ENCODE assay signal across 9 mouse cellular contexts in genomic region chr7:44744270-44744669, GRCm38 (mm10). TPM values are rescaled to one million over a fixed set of nuclear protein-coding genes. Genes with fewer than 3 reads are reported as not detected.
DNase-seq lines count a peak whose midpoint lies in the region; ATAC-seq lines count a peak whose summit lies in the region.
"Had no signal": no experiment of that assay in that cellular context is flagged by ENCODE, and none has a peak within 500 bp of the region (broad histone marks: within the 10 kb centered on the region; RNA-seq: fewer than 3 reads in every experiment).

No protein-coding gene starts in this region.

- no peak for DNase-seq in kidney, adult 9 months
- no peak for DNase-seq in right cerebral cortex, postnatal 10 days (ENCODE audit: low spot score in 2 of 2)
- no peak for DNase-seq in thymus, postnatal 10 days (ENCODE audit: low spot score in 2 of 2)
- no peak for DNase-seq in urinary bladder, postnatal 14 days (ENCODE audit: low spot score)

- no peak overlapping the region for H3K9ac ChIP-seq in kidney, embryonic 15.5 days
- no peak overlapping the region for H3K9ac ChIP-seq in embryonic facial prominence, embryonic 15.5 days
- H3K9ac ChIP-seq in intestine, embryonic 16.5 days (ENCODE audit: low read depth, low read length) = no peak overlapping the region
- no peak overlapping the region; the same call in 1 of the 2 replicates for H3K9ac ChIP-seq in neural tube, embryonic 12.5 days

- H3K4me2 ChIP-seq in kidney, embryonic 15.5 days = peak overlapping the region; percentile 86
- H3K4me2 ChIP-seq in embryonic facial prominence, embryonic 15.5 days (replicated peaks) = peak overlapping the region; percentile 85; the same call in 1 of the 2 replicates
- 0 out of 2 replicates have a peak overlapping the region, but pooled peaks have one; percentile 87 for H3K4me2 ChIP-seq in intestine, embryonic 16.5 days (ENCODE audit: low read depth, low read length)
- H3K4me2 ChIP-seq in neural tube, embryonic 12.5 days (replicated peaks) = peak overlapping the region; percentile 71

- no peaks in the 10 kb centered on the region for H3K27me3 ChIP-seq in kidney, embryonic 15.5 days
- no peaks in the 10 kb centered on the region for H3K27me3 ChIP-seq in embryonic facial prominence, embryonic 15.5 days
- H3K27me3 ChIP-seq in intestine, embryonic 16.5 days (replicated peaks; ENCODE audit: control insufficient read depth, insufficient read depth, low read length) = no peaks in the 10 kb centered on the region
- H3K27me3 ChIP-seq in neural tube, embryonic 12.5 days (replicated peaks) = no peaks in the 10 kb centered on the region

- 0 out of 2 replicates have a peak, but pooled peaks cover 5% of the 10 kb centered on the region for H3K36me3 ChIP-seq in kidney, embryonic 15.5 days
- H3K36me3 ChIP-seq in embryonic facial prominence, embryonic 15.5 days = no peaks in the 10 kb centered on the region
- H3K36me3 ChIP-seq in intestine, embryonic 16.5 days (ENCODE audit: control insufficient read depth, insufficient read depth, low read length) = no peaks in the 10 kb centered on the region
- H3K36me3 ChIP-seq in neural tube, embryonic 12.5 days = no peaks in the 10 kb centered on the region

- ATAC-seq in kidney, embryonic 15.5 days (replicated peaks; ENCODE audit: low FRiP score) = no peak
- no peak for ATAC-seq in embryonic facial prominence, embryonic 15.5 days (ENCODE audit: insufficient number of reproducible peaks, low FRiP score, low TSS enrichment, low read depth)
- ATAC-seq in intestine, embryonic 16.5 days = no peak
- ATAC-seq in neural tube, embryonic 12.5 days (ENCODE audit: low FRiP score, low read depth) = no peak

- H3K27ac ChIP-seq in kidney, embryonic 15.5 days = no peak overlapping the region
- no peak overlapping the region for H3K27ac ChIP-seq in embryonic facial prominence, embryonic 15.5 days (replicated peaks)
- H3K27ac ChIP-seq in intestine, embryonic 16.5 days (ENCODE audit: low read length) = no peak overlapping the region
- H3K27ac ChIP-seq in neural tube, embryonic 12.5 days = no peak overlapping the region
- H3K27ac ChIP-seq: macrophage had no signal

- H3K4me1 ChIP-seq in kidney, embryonic 15.5 days = peaks cover 22% of the 10 kb centered on the region
- peaks cover 20% of the 10 kb centered on the region for H3K4me1 ChIP-seq in embryonic facial prominence, embryonic 15.5 days
- H3K4me1 ChIP-seq in intestine, embryonic 16.5 days (ENCODE audit: control insufficient read depth, insufficient read depth, low read length) = peaks cover 21% of the 10 kb centered on the region
- peaks cover 21% of the 10 kb centered on the region for H3K4me1 ChIP-seq in neural tube, embryonic 12.5 days

- H3K9me3 ChIP-seq in kidney, embryonic 15.5 days (replicated peaks) = no peaks in the 10 kb centered on the region
- H3K9me3 ChIP-seq in embryonic facial prominence, embryonic 15.5 days (replicated peaks) = no peaks in the 10 kb centered on the region
- H3K9me3 ChIP-seq in intestine, embryonic 16.5 days (ENCODE audit: control insufficient read depth, low read length) = no peaks in the 10 kb centered on the region
- H3K9me3 ChIP-seq in neural tube, embryonic 12.5 days = no peaks in the 10 kb centered on the region

- WGBS in kidney, embryonic 15.5 days = 35% methylated on average over 9 of the region's 9 CpGs
- WGBS in embryonic facial prominence, embryonic 15.5 days = 38% methylated on average over 9 of the region's 9 CpGs
- WGBS in intestine, embryonic 16.5 days = 53% methylated on average over 9 of the region's 9 CpGs
- 29% methylated on average over 9 of the region's 9 CpGs for WGBS in neural tube, embryonic 12.5 days

- peak overlapping the region; percentile 51; the same call in 1 of the 2 replicates for H3K4me3 ChIP-seq in kidney, embryonic 15.5 days (replicated peaks)
- H3K4me3 ChIP-seq in embryonic facial prominence, embryonic 15.5 days (replicated peaks) = peak overlapping the region; percentile 50; the same call in 1 of the 2 replicates
- no peak overlapping the region for H3K4me3 ChIP-seq in intestine, embryonic 16.5 days (ENCODE audit: low read length)
- H3K4me3 ChIP-seq in neural tube, embryonic 12.5 days = no peak overlapping the region

RNA-seq across cellular contexts. Expression of gene Vrk3, which starts 3.9 kb away (rescaled TPM):
- polyA plus RNA-seq in kidney, embryonic 15.5 days (2015; fragmentation: Nextera tagmentation; extraction: Ambion mirVana) = 42.7 and 47.8 TPM in 2 replicates
- 32.9 and 35.2 TPM in 2 replicates for polyA plus RNA-seq in embryonic facial prominence, embryonic 15.5 days (2015; fragmentation: Nextera tagmentation; extraction: Ambion mirVana)
- 47.3 and 48.5 TPM in 2 replicates for polyA plus RNA-seq in intestine, embryonic 16.5 days (2015; fragmentation: Nextera tagmentation; extraction: Ambion mirVana)
- polyA plus RNA-seq in neural tube, embryonic 12.5 days (2016; fragmentation: Nextera tagmentation; extraction: Ambion mirVana) = 35.2 and 37.8 TPM in 2 replicates

RNA-seq across cellular contexts. Expression of gene Zfp473, which starts 6.6 kb away (rescaled TPM):
- polyA plus RNA-seq in kidney, embryonic 15.5 days (2015; fragmentation: Nextera tagmentation; extraction: Ambion mirVana) = 2.1 and 2.7 TPM in 2 replicates
- polyA plus RNA-seq in embryonic facial prominence, embryonic 15.5 days (2015; fragmentation: Nextera tagmentation; extraction: Ambion mirVana) = 1.4 and 1.8 TPM in 2 replicates
- 1.8 and 2.0 TPM in 2 replicates for polyA plus RNA-seq in intestine, embryonic 16.5 days (2015; fragmentation: Nextera tagmentation; extraction: Ambion mirVana)
- polyA plus RNA-seq in neural tube, embryonic 12.5 days (2016; fragmentation: Nextera tagmentation; extraction: Ambion mirVana) = 1.5 and 2.0 TPM in 2 replicates

RNA-seq across cellular contexts. Expression of gene Izumo2, which starts 35.7 kb away (rescaled TPM):
- polyA plus RNA-seq in kidney, embryonic 15.5 days (2015; fragmentation: Nextera tagmentation; extraction: Ambion mirVana) = not detected in 2 replicates
- not detected in 2 replicates for polyA plus RNA-seq in embryonic facial prominence, embryonic 15.5 days (2015; fragmentation: Nextera tagmentation; extraction: Ambion mirVana)
- polyA plus RNA-seq in intestine, embryonic 16.5 days (2015; fragmentation: Nextera tagmentation; extraction: Ambion mirVana) = not detected in 2 replicates
- polyA plus RNA-seq in neural tube, embryonic 12.5 days (2016; fragmentation: Nextera tagmentation; extraction: Ambion mirVana) = not detected in 2 replicates
- polyA plus RNA-seq: macrophage had no signal

Comparison
In these comparisons a context has a peak if more than half of its experiments do, and no peak if none do; other contexts are left out.
1. H3K4me3 ChIP-seq: peak in kidney, embryonic 15.5 days (single experiment) and embryonic facial prominence, embryonic 15.5 days (single experiment); none in intestine, embryonic 16.5 days (single experiment) and neural tube, embryonic 12.5 days (single experiment).
2. Peak in every context shown above with its lines, with median percentiles within 50 percentile points of each other: H3K4me2 ChIP-seq.